Mouse (Mus musculus) heart, embryonic 12.5 days (tissue): ENCODE data around the gene Ccn1. TPM values are rescaled to one million over a fixed set of nuclear protein-coding genes. Genes with fewer than 3 reads are reported as not detected.

Source experiments
- ATAC-seq: fragments of 200-750 bp; cut with Nextera tagmentation; 2 replicates; pipeline ENCODE4 v1.8.0; 2017; ENCODE audit warnings: moderate TSS enrichment, moderate library complexity; ENCODE audit not compliant: insufficient number of reproducible peaks, low FRiP score
- H3K27ac ChIP-seq: fragments of 300-500 bp; sonication (generic); 2 replicates; pipeline ENCODE4 v1.5.1; 2016; ENCODE audit warnings: mild to moderate bottlenecking, moderate library complexity; ENCODE audit not compliant: poor library complexity, severe bottlenecking
- H3K27me3 ChIP-seq: fragments of 300-500 bp; sonication (generic); replicated peaks from 2 replicates; pipeline ENCODE4 v1.6.1; 2016; ENCODE audit warnings: mild to moderate bottlenecking, moderate library complexity
- H3K36me3 ChIP-seq: fragments of 300-500 bp; sonication (generic); 2 replicates; pipeline ENCODE4 v1.6.1; 2016; ENCODE audit warnings: mild to moderate bottlenecking, moderate library complexity
- H3K4me1 ChIP-seq: fragments of 300-500 bp; sonication (generic); replicated peaks from 2 replicates; pipeline ENCODE4 v1.6.1; 2016; ENCODE audit warnings: mild to moderate bottlenecking
- H3K4me2 ChIP-seq: fragments of 300-500 bp; sonication (generic); 2 replicates; pipeline ENCODE4 v1.6.1; 2016; ENCODE audit warnings: mild to moderate bottlenecking, moderate library complexity
- H3K4me3 ChIP-seq: fragments of 300-500 bp; sonication (generic); 2 replicates; pipeline ENCODE4 v1.5.1; 2016; ENCODE audit warnings: mild to moderate bottlenecking
- H3K9ac ChIP-seq: fragments of 300-500 bp; sonication (generic); 2 replicates; pipeline ENCODE4 v1.6.1; 2016; ENCODE audit warnings: mild to moderate bottlenecking, moderate library complexity
- H3K9me3 ChIP-seq: fragments of 300-500 bp; sonication (generic); replicated peaks from 2 replicates; pipeline ENCODE4 v1.6.1; 2016; ENCODE audit warnings: mild to moderate bottlenecking, moderate library complexity
- whole genome bisulfite sequencing: fragments of 180-500 bp; shearing (Covaris S2); methylation state at CpG from one replicate; pipeline ENCODE4 v1.1.7; 2016; 5-methylcytosine and 5-hydroxymethylcytosine counted together
- polyA plus RNA-seq: library from polyadenylated mRNA; unstranded; fragments of >200 nt; fragmentation: Nextera tagmentation; extraction: Ambion mirVana; gene quantifications from 2 replicates; pipeline ENCODE4 v1.2.1, GENCODE M21; 2016

The Ccn1 gene
- 93.5 and 100 TPM in 2 replicates for polyA plus RNA-seq

DNA sequence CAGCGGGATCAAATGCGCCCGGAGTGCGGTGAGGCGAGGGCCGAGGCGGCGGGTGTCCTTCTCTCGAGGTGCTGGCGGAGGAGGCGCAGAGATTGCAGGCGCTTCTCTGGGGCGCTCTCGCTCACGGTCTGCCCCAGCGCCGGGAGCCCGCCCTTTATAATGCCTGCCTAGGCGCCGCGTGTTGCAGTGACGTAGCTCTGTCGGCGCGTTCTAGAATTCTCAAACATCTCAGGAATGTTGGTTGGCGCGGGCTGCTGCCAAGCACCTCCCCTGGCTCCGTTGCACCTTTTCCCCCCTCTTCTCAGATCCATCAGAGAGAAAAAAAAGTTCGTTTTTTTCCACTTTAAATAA lies at the start of gene Ccn1:
Ccn1 (minus strand) TSS at position 130 of the 351 bp plus-strand sequence.
- ATAC-seq, result peak; percentile 72
- peaks cover 44% of the 10 kb centered on the region for H3K4me1 ChIP-seq
- peak within 1 kb of the TSS; percentile 87 for H3K9ac ChIP-seq
- peaks cover 19% of the 10 kb centered on the region for H3K36me3 ChIP-seq
- H3K4me2 ChIP-seq, result peak within 1 kb of the TSS; percentile 89
- peak within 1 kb of the TSS; percentile 67 for H3K4me3 ChIP-seq
- H3K9me3 ChIP-seq, result no peaks in the 10 kb centered on the region
- H3K27me3 ChIP-seq, result no peaks in the 10 kb centered on the region
- 0% methylated on average over 29 of the region's 29 CpGs for WGBS
- H3K27ac ChIP-seq, result peak within 1 kb of the TSS; percentile 97

- Histone ChIP-seq H3K27me3 (no peaks in the 10 kb centered on the region), H3K4me2 (no peak overlapping the region), H3K27ac (no peak overlapping the region), H3K9me3 (no peaks in the 10 kb centered on the region; the same call in 1 of the 2 replicates), H3K4me1 (no peaks in the 10 kb centered on the region), H3K9ac (no peak overlapping the region), H3K4me3 (no peak overlapping the region), H3K36me3 (no peaks in the 10 kb centered on the region)
- 76% methylated on average over 2 of the region's 2 CpGs for WGBS
- ATAC-seq, result no peak
Measured at GRCm38 (mm10) chr3:145693361-145693760, 43.6 kb upstream of the Ccn1 start.

- WGBS, result 85% methylated on average over 9 of the region's 9 CpGs
- Histone ChIP-seq H3K36me3 (no peaks in the 10 kb centered on the region), H3K9me3 (no peaks in the 10 kb centered on the region; the same call in 1 of the 2 replicates), H3K27me3 (no peaks in the 10 kb centered on the region), H3K4me3 (no peak overlapping the region), H3K4me1 (no peaks in the 10 kb centered on the region), H3K4me2 (no peak overlapping the region), H3K9ac (no peak overlapping the region), H3K27ac (no peak overlapping the region)
- no peak for ATAC-seq
Measured at GRCm38 (mm10) chr3:145692037-145692436, 42.3 kb upstream of the Ccn1 start.

GRCm38 (mm10) chr3:145691415-145691814 lies 41.6 kb upstream of the Ccn1 start:
- Histone ChIP-seq H3K36me3 (no peaks in the 10 kb centered on the region), H3K27ac (no peak overlapping the region), H3K4me2 (no peak overlapping the region), H3K4me3 (no peak overlapping the region), H3K4me1 (no peaks in the 10 kb centered on the region), H3K9me3 (no peaks in the 10 kb centered on the region; the same call in 1 of the 2 replicates), H3K27me3 (no peaks in the 10 kb centered on the region), H3K9ac (no peak overlapping the region)
- no peak for ATAC-seq
- WGBS, result 77% methylated on average over 7 of the region's 7 CpGs

DNA sequence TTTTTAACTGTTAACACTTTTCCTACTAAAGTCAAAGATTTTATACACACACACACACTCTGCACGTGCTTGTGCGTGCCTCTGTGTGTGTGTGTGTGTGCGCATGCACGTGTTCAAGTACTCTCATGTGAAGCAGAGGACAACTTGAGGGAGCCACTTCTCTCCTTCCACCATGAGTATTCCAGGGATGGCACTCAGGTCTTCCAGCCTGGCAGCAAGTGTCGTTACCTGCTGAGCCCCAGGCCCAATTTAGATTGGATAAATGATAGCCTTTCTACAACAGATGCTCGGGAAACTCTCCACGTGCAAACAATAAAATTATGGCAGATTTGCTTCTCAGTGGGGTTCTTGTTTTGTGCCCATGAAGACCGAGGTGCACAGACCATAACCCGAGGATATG lies 39.5 kb upstream of the Ccn1 start:
- Histone ChIP-seq H3K4me1 (peaks cover 11% of the 10 kb centered on the region), H3K27me3 (no peaks in the 10 kb centered on the region), H3K36me3 (no peaks in the 10 kb centered on the region), H3K4me2 (no peak overlapping the region), H3K4me3 (no peak overlapping the region), H3K9ac (no peak overlapping the region), H3K9me3 (no peaks in the 10 kb centered on the region; the same call in 1 of the 2 replicates), H3K27ac (no peak overlapping the region)
- 84% methylated on average over 9 of the region's 9 CpGs for WGBS
- no peak for ATAC-seq

- H3K36me3 ChIP-seq, result no peaks in the 10 kb centered on the region
- no peak for ATAC-seq
- H3K27ac ChIP-seq, result no peak overlapping the region
- H3K4me1 ChIP-seq, result peaks cover 11% of the 10 kb centered on the region
- no peak overlapping the region for H3K9ac ChIP-seq
- no peak overlapping the region for H3K4me3 ChIP-seq
- H3K27me3 ChIP-seq, result no peaks in the 10 kb centered on the region
- H3K4me2 ChIP-seq, result no peak overlapping the region
- WGBS, result 58% methylated on average over 5 of the region's 5 CpGs
- no peaks in the 10 kb centered on the region; the same call in 1 of the 2 replicates for H3K9me3 ChIP-seq
Measured at GRCm38 (mm10) chr3:145687836-145688235, 38.1 kb upstream of the Ccn1 start.

DNA sequence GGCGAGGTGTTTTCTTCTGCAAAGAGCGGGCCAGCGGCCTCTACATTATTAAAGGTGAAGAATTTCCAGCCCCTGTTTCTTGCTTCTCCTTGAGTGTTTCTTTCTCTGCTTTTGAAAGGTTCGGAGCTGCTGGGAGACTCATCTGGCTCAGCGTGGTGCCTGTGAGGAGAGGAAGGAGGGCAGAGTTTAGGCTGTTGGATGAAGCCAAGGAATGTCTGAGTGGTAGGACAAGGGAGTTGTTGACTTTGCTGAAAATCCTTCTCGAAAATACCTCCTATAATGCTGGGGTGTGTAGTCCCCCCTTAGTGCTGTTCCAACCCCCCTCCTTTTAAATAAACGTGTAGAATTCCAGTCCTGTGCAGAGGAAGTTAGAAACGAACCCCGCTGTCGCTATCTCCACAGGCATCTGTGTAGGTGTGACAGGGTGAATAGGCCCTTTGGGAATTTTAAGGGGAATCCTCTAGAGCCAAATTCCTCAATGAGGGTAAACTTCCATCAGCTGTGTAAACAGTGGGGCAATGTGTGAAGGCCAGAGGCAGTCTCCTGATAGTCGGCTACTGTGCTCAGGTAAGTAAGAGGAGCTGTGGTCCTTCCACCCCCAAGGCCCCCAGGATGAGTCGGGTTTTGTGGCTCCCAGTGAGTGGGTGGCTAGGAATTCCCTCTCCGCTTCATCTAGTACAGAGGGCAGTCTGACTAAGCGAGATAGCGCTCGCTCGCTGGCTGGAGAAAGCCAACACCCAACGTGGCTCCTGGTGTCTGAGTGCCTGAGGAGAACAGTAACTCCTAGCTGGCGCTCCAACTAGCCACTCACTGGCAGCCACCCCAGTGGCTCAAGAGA lies 35.0 kb upstream of the Ccn1 start:
- 24% methylated on average over 19 of the region's 19 CpGs for WGBS
- peak; percentile 69 for ATAC-seq
- peak overlapping the region; percentile 40 for H3K4me2 ChIP-seq

DNA sequence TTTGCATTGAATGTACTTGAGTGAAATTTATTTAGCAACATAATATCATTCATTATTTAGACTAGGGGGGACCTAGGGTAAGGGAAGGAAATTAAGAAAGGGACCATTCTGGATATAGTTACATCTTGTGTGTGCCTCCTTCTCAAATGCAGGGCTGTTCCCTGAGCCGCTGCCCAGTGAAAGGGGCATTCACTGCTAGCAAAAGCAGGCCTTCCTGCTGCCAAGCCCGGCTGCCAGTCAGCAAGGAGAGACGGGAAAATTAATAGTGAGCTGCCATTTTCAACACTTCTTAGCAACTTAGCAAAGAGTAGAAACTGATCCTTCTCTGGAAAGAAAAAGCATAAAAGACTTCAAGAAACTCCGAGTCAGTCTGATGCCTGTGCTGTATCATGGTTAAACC lies 34.4 kb upstream of the Ccn1 start:
- Histone ChIP-seq H3K36me3 (no peaks in the 10 kb centered on the region), H3K4me3 (no peak overlapping the region), H3K4me1 (peaks cover 11% of the 10 kb centered on the region), H3K9ac (no peak overlapping the region), H3K9me3 (no peaks in the 10 kb centered on the region), H3K27me3 (no peaks in the 10 kb centered on the region), H3K27ac (no peak overlapping the region), H3K4me2 (no peak overlapping the region)
- ATAC-seq, result no peak
- 65% methylated on average over 4 of the region's 4 CpGs for WGBS

More for the DNA sequence above, 35.0 kb upstream of the Ccn1 start:
- no peaks in the 10 kb centered on the region for H3K36me3 ChIP-seq
- no peak overlapping the region for H3K9ac ChIP-seq
- no peak overlapping the region for H3K4me3 ChIP-seq
- H3K27ac ChIP-seq, result no peak overlapping the region
- H3K9me3 ChIP-seq, result no peaks in the 10 kb centered on the region
- H3K27me3 ChIP-seq, result no peaks in the 10 kb centered on the region
- H3K4me1 ChIP-seq, result peaks cover 11% of the 10 kb centered on the region

- no peak overlapping the region for H3K9ac ChIP-seq
- no peaks in the 10 kb centered on the region for H3K9me3 ChIP-seq
- H3K27me3 ChIP-seq, result no peaks in the 10 kb centered on the region
- no peak overlapping the region for H3K27ac ChIP-seq
- ATAC-seq, result no peak
- H3K4me1 ChIP-seq, result peaks cover 11% of the 10 kb centered on the region
- no peak overlapping the region for H3K4me3 ChIP-seq
- WGBS, result 63% methylated on average over 10 of the region's 10 CpGs
- no peak overlapping the region for H3K4me2 ChIP-seq
- H3K36me3 ChIP-seq, result peaks cover 5% of the 10 kb centered on the region; the same call in 1 of the 2 replicates
Measured at GRCm38 (mm10) chr3:145681348-145681935, 31.7 kb upstream of the Ccn1 start.

DNA sequence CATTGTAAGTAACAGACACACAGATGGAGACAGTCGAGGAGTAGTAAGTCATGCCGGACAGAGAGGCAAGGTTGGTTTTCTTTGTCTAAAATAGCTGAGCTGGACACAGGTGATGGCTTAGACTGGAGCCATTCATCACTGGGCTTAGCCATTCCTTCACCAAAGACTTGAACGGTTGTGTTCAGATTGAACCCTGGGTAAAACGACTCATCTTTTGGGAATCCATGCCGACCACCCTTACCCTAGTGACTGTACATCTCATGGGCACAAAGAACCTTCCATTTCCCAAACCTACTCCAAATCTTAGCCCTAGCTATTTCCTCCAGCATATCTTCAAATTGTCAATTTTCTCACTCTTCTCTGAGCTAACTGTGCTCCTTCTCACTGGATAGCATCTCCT lies 30.9 kb upstream of the Ccn1 start:
- no peak for ATAC-seq
- Histone ChIP-seq H3K4me3 (no peak overlapping the region), H3K9me3 (no peaks in the 10 kb centered on the region), H3K36me3 (peaks cover 5% of the 10 kb centered on the region; the same call in 1 of the 2 replicates), H3K9ac (no peak overlapping the region), H3K4me1 (peaks cover 17% of the 10 kb centered on the region), H3K27ac (no peak overlapping the region), H3K4me2 (no peak overlapping the region), H3K27me3 (no peaks in the 10 kb centered on the region)
- WGBS, result 91% methylated on average over 5 of the region's 5 CpGs

- H3K9me3 ChIP-seq, result no peaks in the 10 kb centered on the region
- 73% methylated on average over 6 of the region's 6 CpGs for WGBS
- H3K27ac ChIP-seq, result no peak overlapping the region
- peaks cover 5% of the 10 kb centered on the region; the same call in 1 of the 2 replicates for H3K36me3 ChIP-seq
- no peaks in the 10 kb centered on the region for H3K27me3 ChIP-seq
- no peak overlapping the region for H3K4me2 ChIP-seq
- no peak overlapping the region for H3K4me3 ChIP-seq
- peaks cover 15% of the 10 kb centered on the region for H3K4me1 ChIP-seq
- H3K9ac ChIP-seq, result no peak overlapping the region
- no peak for ATAC-seq
Measured at GRCm38 (mm10) chr3:145676212-145676611, 26.4 kb upstream of the Ccn1 start.
